Mouse (Mus musculus) thymus, adult 2 months (tissue): ENCODE results near the gene Efnb3.

Source experiments
- CTCF ChIP-seq: fragments of 200-500 bp; IDR thresholded peaks from 2 replicates; pipeline ENCODE4 v1.5.1; 2012; ENCODE audit warnings: mild to moderate bottlenecking, control low read depth, low read length, moderate library complexity, borderline replicate concordance; ENCODE audit not compliant: control insufficient read depth, poor library complexity, insufficient read depth; ENCODE audit errors: extremely low read depth
- POLR2A ChIP-seq: fragments of 200-500 bp; IDR thresholded peaks from 2 replicates; pipeline ENCODE4 v1.6.1; 2012; ENCODE audit warnings: mild to moderate bottlenecking, low read length, control low read depth, moderate library complexity; ENCODE audit not compliant: control insufficient read depth, poor library complexity, insufficient read depth; ENCODE audit errors: extremely low read depth

DNA sequence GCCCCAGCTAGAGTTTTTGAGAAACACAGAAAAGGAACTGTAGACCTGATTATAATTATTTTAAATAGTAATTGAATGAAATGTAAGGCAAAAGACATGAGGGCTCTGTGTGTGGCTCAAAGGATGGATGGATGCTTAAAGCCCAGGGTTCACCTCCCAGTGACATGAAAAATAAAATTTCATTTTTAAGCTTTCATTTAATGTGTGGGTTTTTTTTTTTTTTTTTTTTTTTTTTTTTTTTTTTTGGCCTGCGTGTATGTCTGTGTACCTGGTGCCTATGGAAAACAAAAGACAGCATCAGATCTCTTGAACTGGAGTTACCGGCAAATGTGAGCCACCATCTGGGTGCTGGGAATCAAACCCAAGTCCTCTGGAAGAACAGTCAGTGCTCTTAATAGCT, 19.3 kb downstream of the Efnb3 start:
- TF ChIP-seq CTCF (no peak), POLR2A (no peak)
